Mouse (Mus musculus): Measurements from ENCODE around the gene Huwe1.
A peak's percentile ranks its signal among the peaks of the same experiment; 100 is the strongest.

Huwe1 gene

DNA sequence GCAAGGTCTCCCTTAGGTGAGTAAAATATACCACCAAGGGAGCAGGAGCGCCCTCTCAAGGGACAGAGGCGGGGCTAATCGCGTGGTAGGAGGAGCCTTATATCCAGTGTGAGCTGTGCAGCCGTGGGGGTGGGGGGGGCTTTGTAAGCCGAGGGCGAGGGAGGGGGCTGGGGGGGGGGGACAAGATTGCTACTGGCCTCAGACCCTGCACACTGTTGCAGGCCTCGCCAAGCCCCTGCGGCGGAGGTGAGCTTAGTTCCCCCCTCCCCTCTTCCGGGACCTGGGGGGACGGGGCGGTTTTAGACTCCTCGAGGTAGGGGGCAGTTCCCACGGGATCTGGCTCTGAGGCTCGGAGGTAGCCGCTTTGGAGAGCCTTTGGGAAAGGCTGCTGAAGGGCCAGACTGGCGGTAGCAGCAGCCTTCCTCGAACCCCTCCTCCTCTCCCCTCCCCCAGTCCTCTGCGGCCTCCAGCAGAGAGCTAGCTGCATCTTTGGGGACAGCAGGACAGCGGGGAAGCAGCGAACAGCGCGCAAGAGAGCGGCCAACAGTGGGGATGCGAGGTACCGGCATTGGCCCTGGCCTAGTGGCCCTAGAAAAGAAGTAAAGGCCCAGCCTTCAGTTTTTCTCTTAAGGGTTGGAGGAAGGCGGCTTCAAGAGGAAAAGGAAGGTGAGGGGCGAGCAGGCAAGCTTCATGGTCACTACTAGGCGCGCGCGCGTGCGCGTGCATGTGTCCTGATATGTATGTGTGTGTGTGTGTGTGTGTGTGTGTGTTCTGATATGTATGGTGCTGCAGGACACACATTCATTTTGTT is at the start of gene Huwe1:
Gene Huwe1 (plus strand): TSS at position 107 of the 811 bp plus-strand sequence.
- no peak for DNase-seq (ENCODE audit: low read depth)

DNA sequence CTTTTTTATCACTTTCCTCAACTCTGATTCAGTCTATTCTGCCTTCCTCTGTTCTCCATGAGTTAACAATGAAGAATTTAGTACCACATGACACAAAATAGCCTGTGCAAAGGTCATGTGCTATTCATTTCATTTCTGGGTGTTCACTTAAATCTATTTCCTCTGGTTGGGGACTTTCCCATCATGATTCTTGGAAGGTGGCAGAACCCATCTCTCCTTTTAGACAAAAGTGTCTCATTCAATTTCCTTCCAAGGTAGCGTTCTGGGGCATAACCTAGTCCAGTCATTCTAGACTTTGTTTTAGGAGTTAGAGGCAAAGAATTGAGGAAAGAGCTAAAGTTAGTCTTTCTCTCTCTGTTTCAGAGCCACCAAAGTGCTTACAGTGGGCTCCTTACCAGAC is 20.3 kb upstream of the Huwe1 start:
- no peak for DNase-seq (ENCODE audit: low read depth)

- no peak for DNase-seq (ENCODE audit: low read depth)
Measured at GRCm38 (mm10) chrX:151782939-151783338, 17.7 kb upstream of the Huwe1 start.

DNA sequence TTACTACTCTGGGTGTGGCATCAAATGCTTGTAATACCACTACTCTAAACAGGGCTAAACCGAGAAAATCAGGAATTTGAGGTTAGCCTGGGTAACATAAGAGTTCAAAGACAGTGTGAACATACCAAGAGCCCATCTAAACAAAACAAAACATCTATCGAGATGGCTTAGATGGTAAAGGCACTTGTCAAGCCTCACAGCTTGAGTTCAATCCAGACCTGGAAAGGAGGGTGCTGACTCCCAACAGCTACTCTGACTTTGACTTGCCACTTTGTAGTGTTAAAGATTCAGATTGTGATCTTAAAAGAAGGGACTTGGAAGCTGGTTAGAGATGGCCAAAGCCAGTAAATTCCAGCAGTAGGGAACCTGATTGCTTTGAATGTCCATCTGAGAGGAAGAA is 7.8 kb upstream of the Huwe1 start:
- no peak for DNase-seq (ENCODE audit: low read depth)

DNA sequence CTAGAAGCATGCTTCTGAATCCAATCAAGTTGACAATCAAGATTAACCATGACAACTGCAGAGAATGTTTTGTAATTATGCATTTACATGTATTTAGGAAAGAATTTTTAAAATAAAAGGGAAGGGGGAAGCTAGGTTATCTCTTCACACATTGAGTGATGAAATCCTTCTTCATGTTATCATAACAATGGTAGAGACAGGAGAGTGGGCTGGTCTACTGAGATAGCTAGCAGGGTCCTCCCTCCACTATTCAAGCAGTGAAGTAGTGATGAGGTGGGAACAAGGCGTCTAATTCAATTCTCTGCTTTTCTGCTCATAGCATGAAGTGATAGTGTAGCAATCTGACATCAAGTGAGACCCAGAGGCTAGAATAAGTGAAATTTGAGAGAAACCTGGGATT is 2.6 kb upstream of the Huwe1 start:
- no peak for DNase-seq (ENCODE audit: low read depth)

DNA sequence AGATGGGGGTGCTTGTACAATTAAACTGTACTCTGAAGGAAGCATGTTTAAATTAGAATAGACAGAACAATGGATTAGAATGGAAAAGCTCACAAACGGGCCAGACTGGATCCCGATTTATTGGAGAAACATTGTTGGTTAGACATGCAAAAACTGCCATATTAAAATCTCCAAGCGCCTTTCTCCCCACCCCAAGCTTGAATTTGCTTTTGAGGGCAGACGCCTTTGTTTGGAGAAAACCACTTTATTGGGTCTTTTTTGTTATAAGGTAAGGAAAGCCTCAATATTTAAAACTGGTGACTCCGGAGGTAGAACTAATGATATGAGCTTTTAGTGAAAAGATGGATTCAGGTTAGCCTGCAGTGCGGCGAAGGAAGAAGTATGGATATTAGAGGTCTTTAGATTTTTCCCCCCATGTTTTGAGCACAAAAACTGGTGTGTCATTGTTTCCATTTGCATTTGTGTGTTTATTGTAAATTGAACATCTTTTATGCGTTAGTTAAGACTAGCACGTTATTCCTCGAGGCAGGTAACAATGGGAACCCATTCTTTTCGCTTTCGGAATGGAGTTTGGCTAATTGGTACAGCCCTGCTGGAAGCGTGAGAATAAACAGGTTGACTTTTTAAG is 1.8 kb downstream of the Huwe1 start:
- DNase-seq (ENCODE audit: low read depth) = no peak

DNA sequence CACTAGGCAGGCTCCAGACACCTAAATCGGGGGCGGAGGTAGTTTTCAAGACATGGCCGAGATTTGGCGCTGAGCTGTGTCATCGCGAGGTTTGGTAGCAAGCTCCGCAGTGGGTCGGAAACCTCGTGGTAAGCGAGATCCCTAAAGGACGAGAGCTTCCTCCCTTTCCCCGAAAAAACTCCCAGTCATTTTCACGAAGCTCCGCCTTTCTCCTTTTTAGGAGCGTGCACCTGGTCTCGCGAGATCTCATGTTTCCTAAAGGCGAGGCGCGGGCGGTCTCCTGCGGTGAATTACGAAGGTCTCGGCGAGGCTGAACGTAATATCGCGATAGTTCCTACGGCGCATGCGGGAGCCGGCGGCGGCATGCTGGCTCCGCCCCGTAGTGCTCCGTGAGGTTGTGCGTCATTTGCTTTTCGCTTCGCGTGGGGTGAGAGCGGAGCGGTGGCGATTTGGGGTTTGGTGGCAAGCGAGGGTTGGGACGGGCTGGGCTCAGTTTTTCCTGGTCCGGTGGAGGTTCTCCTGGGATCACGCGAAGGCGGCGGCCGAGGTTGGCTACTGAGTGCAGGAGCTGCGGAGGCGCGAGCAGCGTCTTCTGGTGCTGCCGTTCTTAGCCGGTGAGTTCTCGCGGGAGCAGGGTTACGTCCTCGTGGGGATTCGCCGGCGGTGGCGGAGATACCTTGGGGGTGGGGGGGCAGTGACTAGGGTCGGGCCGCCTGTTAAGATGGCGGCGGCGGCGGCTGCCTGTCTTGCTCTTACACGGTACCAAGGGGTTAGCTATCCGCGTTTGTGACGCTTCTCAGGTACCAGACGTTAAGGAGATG is 2.6 kb downstream of the Huwe1 start:
- DNase-seq (ENCODE audit: low read depth) = peak; percentile 93

GRCm38 (mm10) chrX:151803777-151804101 is 3.1 kb downstream of the Huwe1 start:
- DNase-seq (ENCODE audit: low read depth) = no peak

GRCm38 (mm10) chrX:151804388-151804787 is 3.8 kb downstream of the Huwe1 start:
- DNase-seq (ENCODE audit: low read depth) = no peak

GRCm38 (mm10) chrX:151811481-151811880 is 10.9 kb downstream of the Huwe1 start:
- peak; percentile 30 for DNase-seq (ENCODE audit: low read depth)

- DNase-seq (ENCODE audit: low read depth) = no peak
Measured at GRCm38 (mm10) chrX:151813656-151814055, 13.0 kb downstream of the Huwe1 start.

GRCm38 (mm10) chrX:151817712-151818111 is 17.1 kb downstream of the Huwe1 start:
- no peak for DNase-seq (ENCODE audit: low read depth)

GRCm38 (mm10) chrX:151828971-151829370 is 28.4 kb downstream of the Huwe1 start:
- DNase-seq (ENCODE audit: low read depth) = no peak

DNA sequence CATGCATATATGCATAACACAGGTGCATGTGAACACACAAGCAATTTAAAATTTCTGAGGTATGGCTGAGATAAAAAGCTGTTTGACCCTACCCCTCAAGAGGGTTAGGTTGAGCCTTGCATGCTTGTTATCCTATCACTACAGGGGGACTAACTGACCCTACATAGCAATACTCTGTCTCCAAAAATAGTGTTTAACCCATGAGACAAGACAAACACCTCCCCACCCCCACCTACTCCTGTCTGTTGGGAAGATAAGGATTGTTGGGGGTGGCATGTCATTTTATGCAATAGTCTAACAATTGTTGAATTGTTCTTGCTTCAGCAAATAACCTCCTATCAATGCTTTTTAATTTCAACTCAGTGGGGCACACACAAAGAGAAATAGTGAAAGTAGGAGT is 30.7 kb downstream of the Huwe1 start:
- no peak for DNase-seq (ENCODE audit: low read depth)

DNA sequence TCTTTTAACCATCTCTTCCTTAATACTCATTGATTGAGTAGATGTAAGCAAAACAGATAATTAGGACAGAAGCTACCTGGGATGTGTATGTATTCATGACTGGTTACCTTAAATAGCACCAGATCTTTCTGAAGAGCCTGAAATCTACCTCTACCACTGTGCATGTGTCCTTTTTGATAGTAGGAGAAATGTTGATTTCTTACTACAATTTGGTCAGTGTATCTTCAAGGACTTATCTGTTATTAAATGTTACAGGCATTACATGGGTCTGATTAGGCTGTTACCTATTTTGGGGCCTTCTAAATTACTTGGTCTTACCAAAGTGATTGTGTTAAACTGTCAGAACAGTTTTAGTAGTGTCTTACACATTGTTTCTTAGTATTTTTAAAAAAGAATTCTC is 32.4 kb downstream of the Huwe1 start:
- no peak for DNase-seq (ENCODE audit: low read depth)

- no peak for DNase-seq (ENCODE audit: low read depth)
Measured at GRCm38 (mm10) chrX:151859436-151859835, 58.8 kb downstream of the Huwe1 start.

- no peak for DNase-seq (ENCODE audit: low read depth)
Measured at GRCm38 (mm10) chrX:151910692-151911091, 110.1 kb downstream of the Huwe1 start.

DNA sequence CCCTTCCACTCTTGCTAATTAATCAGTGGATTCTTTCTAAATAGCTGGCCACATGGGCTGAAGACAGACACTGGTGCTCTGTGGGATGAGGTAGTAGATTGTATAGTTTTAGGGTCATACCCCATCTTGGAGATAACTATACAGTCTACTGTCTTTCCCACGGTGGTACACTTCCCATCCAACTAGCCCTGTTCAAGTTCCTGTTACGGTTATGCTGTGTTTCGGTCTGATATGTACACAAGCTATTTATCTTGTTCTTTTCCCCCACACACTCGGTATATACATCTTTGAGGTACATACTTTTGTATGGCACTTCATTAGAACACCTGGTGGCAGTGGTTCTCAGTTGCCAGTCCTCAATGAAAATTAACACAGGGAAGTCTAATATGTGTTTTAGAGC is 111.7 kb downstream of the Huwe1 start:
- no peak for DNase-seq (ENCODE audit: low read depth)

GRCm38 (mm10) chrX:151929390-151929789 is 128.8 kb downstream of the Huwe1 start:
- no peak for DNase-seq (ENCODE audit: low read depth)

GRCm38 (mm10) chrX:151938852-151939251 is 138.2 kb downstream of the Huwe1 start:
- no peak for DNase-seq (ENCODE audit: low read depth)

GRCm38 (mm10) chrX:151946986-151947385 is 146.4 kb downstream of the Huwe1 start:
- DNase-seq (ENCODE audit: low read depth) = peak; percentile 22

- DNase-seq (ENCODE audit: low read depth) = no peak
Measured at GRCm38 (mm10) chrX:151947781-151948180, 147.2 kb downstream of the Huwe1 start.

- no peak for DNase-seq (ENCODE audit: low read depth)
Measured at GRCm38 (mm10) chrX:151950231-151950630, 149.6 kb downstream of the Huwe1 start.

Measured in fibroblast of lung, adult 2 months (primary cell).